Mouse (Mus musculus) kidney, adult 2 months (tissue): ENCODE measurements around the gene Cit. TPM values are rescaled to one million over a fixed set of nuclear protein-coding genes. Genes with fewer than 3 reads are reported as not detected.
"Not testable (repeated sequence)": the region's sequence is repeated elsewhere in the genome, so short reads cannot be mapped to it uniquely, and the experiment has no call there.

Source experiments
- DNase-seq: peaks from one replicate; pipeline ENCODE4 v3.0.0; 2021
- H3K27ac ChIP-seq: fragments of 200-500 bp; 2 replicates; pipeline ENCODE4 v1.5.1; 2012; ENCODE audit warnings: low read depth, low read length, control low read depth, inconsistent platforms; ENCODE audit not compliant: insufficient read depth
- H3K27me3 ChIP-seq: fragments of 200-500 bp; replicated peaks from 2 replicates; pipeline ENCODE4 v1.6.1; 2012; ENCODE audit warnings: mild to moderate bottlenecking, moderate library complexity, low read length, inconsistent platforms; ENCODE audit not compliant: control insufficient read depth, insufficient read depth
- H3K36me3 ChIP-seq: fragments of 200-500 bp; 2 replicates; pipeline ENCODE4 v1.6.1; 2012; ENCODE audit warnings: mild to moderate bottlenecking, moderate library complexity, low read length, inconsistent platforms; ENCODE audit not compliant: control insufficient read depth, insufficient read depth
- H3K4me1 ChIP-seq: fragments of 200-500 bp; 2 replicates; pipeline ENCODE4 v1.6.1; 2011; ENCODE audit warnings: low read length; ENCODE audit not compliant: control insufficient read depth, insufficient read depth
- H3K4me3 ChIP-seq: fragments of 200-500 bp; 2 replicates; pipeline ENCODE4 v1.5.1; 2011; ENCODE audit warnings: mild to moderate bottlenecking, low read depth, low read length, control low read depth; ENCODE audit not compliant: insufficient read depth
- CTCF ChIP-seq: fragments of 200-500 bp; conservative IDR thresholded peaks from 2 replicates; pipeline ENCODE4 v1.5.1; 2011; ENCODE audit warnings: low read depth, mild to moderate bottlenecking, control low read depth, low read length, moderate library complexity, mixed read lengths; ENCODE audit not compliant: insufficient read depth, insufficient read length
- POLR2A ChIP-seq: fragments of 200-500 bp; IDR thresholded peaks from one replicate; pipeline ENCODE4 v1.6.1; 2011; ENCODE audit warnings: low read depth, low read length, control low read depth
- WGBS: fragments of 180-500 bp; shearing (Covaris S2); methylation state at CpG from one replicate; pipeline ENCODE4 v1.1.7; 2018; 5-methylcytosine and 5-hydroxymethylcytosine counted together
- polyA plus RNA-seq: library from polyadenylated mRNA; depleted of rRNA; stranded (reverse); fragments of >200 nt; gene quantifications from 2 replicates; pipeline ENCODE4 v1.2.3, GENCODE M21; 2012; rRNA removed

The Cit gene
- 4.5 and 4.8 TPM in 2 replicates for polyA plus RNA-seq

DNA sequence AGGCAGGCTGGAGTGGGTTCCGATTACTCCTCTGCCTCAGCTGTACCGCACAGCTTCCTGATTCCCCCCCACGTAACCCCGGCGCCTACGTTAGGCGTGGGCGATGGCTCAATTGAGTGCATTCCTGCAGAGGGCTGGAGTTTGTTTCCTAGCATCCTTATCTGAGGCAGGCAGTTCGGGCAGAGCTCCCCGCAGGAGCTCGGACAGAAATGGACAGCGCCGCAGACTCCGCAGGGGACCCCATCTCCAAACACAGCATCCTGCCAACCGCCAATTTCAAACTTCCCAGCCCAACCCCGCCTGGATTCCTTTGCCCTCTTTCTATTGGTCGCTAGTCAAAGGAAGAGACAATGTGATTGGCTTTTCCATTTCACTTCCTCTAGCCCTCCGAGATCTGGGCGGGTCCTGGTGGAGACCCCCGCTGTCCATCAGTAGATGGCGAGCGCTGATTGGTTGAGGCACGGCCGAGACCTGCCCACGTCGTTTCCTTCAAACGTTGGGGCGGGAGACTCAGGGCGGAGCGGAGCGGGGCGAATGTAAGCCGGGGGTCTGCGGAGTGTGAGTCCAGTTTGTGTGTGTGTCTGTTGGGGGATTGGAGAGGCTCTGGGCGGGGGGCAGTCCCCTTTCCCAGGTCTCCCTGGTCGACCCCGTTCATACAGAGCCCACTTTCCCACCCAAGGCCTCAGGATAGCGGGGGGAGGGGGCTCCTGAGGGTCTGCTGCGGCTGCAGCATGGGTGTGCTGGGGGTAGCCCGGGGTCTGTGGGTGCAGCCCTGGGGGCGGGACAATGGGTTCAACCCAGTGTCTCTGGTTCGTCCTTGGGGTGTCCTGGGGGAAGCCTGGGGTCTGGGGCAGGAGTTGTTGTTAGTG is at the start of gene Cit:
Gene Cit, plus strand, starts transcription at position 513 of the 869 bp plus-strand sequence.
- peak; percentile 92 for DNase-seq
- WGBS: 1% methylated on average over 42 of the region's 42 CpGs
- no peak for TF ChIP-seq POLR2A
- TF ChIP-seq CTCF: no peak
- Histone ChIP-seq H3K27ac (peak within 1 kb of the TSS; percentile 17; the same call in 1 of the 2 replicates), H3K4me3 (peak within 1 kb of the TSS; percentile 45), H3K36me3 (no peaks in the 10 kb centered on the region), H3K4me1 (peaks cover 15% of the 10 kb centered on the region), H3K27me3 (no peaks in the 10 kb centered on the region)

DNA sequence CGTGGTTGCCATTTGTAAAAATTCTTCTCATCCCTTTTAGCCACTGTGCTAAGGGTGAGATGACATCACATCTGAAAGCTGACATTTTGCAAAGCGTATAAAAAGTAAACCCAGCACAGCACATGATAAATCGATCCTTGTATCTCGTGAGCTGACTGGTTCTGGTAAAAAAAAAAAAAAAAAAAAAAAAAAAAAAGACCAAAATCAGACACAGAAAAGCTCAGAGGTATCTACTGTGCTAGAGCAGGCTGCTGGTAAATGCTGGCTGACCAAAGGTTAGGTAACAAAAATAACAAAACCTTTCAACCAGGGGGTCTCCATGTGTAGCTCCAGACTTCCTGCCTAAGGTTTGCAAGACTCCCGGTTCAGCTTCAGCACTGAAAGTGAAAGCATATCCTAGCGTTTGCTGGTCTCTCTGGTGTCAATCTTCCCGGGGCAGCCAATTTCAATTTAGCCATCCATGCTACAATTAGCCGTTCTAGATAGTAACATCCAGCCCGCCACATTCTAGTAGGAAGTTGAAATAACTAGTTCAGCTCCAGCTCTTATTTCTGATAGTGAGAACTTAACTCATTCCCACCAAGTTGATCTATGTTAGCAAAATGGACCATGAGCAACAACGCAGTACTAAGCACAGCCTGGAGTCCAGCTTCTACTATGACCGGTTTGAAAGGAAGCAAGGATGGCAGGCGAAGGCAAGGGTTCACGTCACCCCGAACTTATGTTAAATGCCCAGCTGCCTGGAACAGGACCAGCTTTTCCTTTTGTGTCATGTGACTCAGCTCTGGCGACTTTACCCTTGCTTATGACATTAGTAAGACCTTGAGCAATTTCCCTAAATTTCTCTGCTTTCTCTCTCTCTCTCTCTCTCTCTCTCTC is 45.8 kb upstream of the Cit start:
- Histone ChIP-seq H3K27ac (peak overlapping the region; percentile 16; the same call in 1 of the 2 replicates), H3K36me3 (no peaks in the 10 kb centered on the region), H3K4me3 (peak overlapping the region; percentile 43), H3K27me3 (no peaks in the 10 kb centered on the region), H3K4me1 (no peaks in the 10 kb centered on the region)
- peak; percentile 34 for DNase-seq
- WGBS: 28% methylated on average over 15 of the region's 15 CpGs
- TF ChIP-seq POLR2A: no peak

- H3K36me3 ChIP-seq: no peaks in the 10 kb centered on the region
- H3K27me3 ChIP-seq: no peaks in the 10 kb centered on the region
- TF ChIP-seq CTCF: no peak
- no peak for TF ChIP-seq POLR2A
- H3K27ac ChIP-seq: no peak overlapping the region
- DNase-seq: peak; percentile 2
- H3K4me3 ChIP-seq: no peak overlapping the region
- no peaks in the 10 kb centered on the region for H3K4me1 ChIP-seq
- 53% methylated on average over 4 of the region's 4 CpGs for WGBS
Observed at GRCm38 (mm10) chr5:115799895-115800232, 45.2 kb upstream of the Cit start.

DNA sequence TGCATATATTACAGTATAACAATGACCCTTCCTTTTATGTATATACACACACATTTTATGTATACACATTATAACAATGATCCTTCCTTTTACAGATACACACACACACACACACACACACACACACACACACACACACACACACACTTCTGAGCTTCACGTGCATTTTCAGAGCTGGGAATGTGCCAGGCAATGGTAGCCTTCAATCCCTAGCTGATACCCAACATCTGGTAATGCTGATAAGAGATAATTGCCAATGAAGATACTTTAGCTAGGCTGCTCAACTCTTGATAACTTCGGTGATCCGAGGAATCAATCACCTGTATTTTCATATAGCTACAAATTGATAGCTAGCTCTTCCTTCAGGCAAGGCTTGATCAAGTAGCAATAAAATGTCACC is 32.8 kb upstream of the Cit start:
- H3K27me3 ChIP-seq: no peaks in the 10 kb centered on the region
- WGBS: 93% methylated on average over 3 of the region's 3 CpGs
- H3K4me1 ChIP-seq: no peaks in the 10 kb centered on the region
- no peaks in the 10 kb centered on the region for H3K36me3 ChIP-seq
- no peak for DNase-seq
- no peak overlapping the region for H3K4me3 ChIP-seq
- no peak overlapping the region for H3K27ac ChIP-seq
- TF ChIP-seq POLR2A (no peak), CTCF (no peak)

- no peaks in the 10 kb centered on the region for H3K4me1 ChIP-seq
- TF ChIP-seq POLR2A (no peak), CTCF (no peak)
- H3K27ac ChIP-seq: no peak overlapping the region
- H3K36me3 ChIP-seq: no peaks in the 10 kb centered on the region
- no peak overlapping the region for H3K4me3 ChIP-seq
- WGBS: 76% methylated on average over 6 of the region's 6 CpGs
- no peak for DNase-seq
- no peaks in the 10 kb centered on the region for H3K27me3 ChIP-seq
Observed at GRCm38 (mm10) chr5:115817022-115817421, 28.1 kb upstream of the Cit start.

- WGBS: 88% methylated on average over 1 of the region's 1 CpGs
- H3K27me3 ChIP-seq, H3K36me3 ChIP-seq, H3K4me3 ChIP-seq, DNase-seq, H3K27ac ChIP-seq, H3K4me1 ChIP-seq: not testable (repeated sequence)
Observed at GRCm38 (mm10) chr5:115817655-115818054, 27.4 kb upstream of the Cit start.

DNA sequence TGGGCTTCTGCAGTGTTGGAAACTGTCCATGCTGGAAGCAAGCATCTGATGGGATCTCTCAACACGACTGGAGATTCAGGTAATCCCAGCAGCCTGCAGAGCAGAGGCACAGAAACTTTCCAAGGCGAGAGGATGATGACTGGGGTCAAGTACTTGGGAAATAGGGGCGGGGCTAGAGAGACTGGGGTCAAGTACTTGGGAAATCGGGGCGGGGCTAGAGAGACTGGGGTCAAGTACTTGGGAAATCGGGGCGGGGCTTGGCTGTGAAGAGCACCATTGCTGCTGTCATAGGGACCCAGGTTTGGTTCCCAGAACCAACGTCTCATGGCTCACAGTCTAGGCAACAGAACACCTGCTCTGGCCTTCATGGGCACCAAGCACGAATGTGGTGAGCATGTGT is 25.1 kb upstream of the Cit start:
- H3K36me3 ChIP-seq: no peaks in the 10 kb centered on the region
- H3K4me3 ChIP-seq: no peak overlapping the region
- H3K4me1 ChIP-seq: no peaks in the 10 kb centered on the region
- H3K27ac ChIP-seq: no peak overlapping the region
- DNase-seq: no peak
- H3K27me3 ChIP-seq: no peaks in the 10 kb centered on the region
- TF ChIP-seq POLR2A: no peak
- TF ChIP-seq CTCF: no peak
- 83% methylated on average over 9 of the region's 9 CpGs for WGBS
